Mouse (Mus musculus) liver, embryonic 14.5 days (tissue): Measurements from ENCODE around the gene Olfr1339. TPM values are rescaled to one million over a fixed set of nuclear protein-coding genes. Genes with fewer than 3 reads are reported as not detected.

ENCODE experiments used
- ATAC-seq: fragments of 200-750 bp; cut with Nextera tagmentation; 2 replicates; pipeline ENCODE4 v1.8.0; 2017; ENCODE audit warnings: moderate number of reproducible peaks, mild to moderate bottlenecking, moderate library complexity; ENCODE audit not compliant: insufficient read depth
- DNase-seq, 3 experiments: peaks; one replicate each; pipeline ENCODE4 v3.0.0-alpha.2; 2012 to 2013; ENCODE audit warnings: low read depth in 3 of 3, low spot score in 3 of 3
- H3K27ac ChIP-seq: fragments of 300-500 bp; sonication (generic); 2 replicates; pipeline ENCODE4 v1.5.1; 2014; ENCODE audit warnings: moderate library complexity, mild to moderate bottlenecking, control low read depth, inconsistent platforms
- H3K27me3 ChIP-seq: fragments of 300-500 bp; sonication (generic); 2 replicates; pipeline ENCODE4 v1.6.1; 2014; ENCODE audit warnings: mild to moderate bottlenecking, low read length, moderate library complexity; ENCODE audit not compliant: control insufficient read depth, insufficient read depth
- H3K36me3 ChIP-seq: fragments of 300-500 bp; sonication (generic); replicated peaks from 2 replicates; pipeline ENCODE4 v1.6.1; 2014; ENCODE audit warnings: low read depth; ENCODE audit not compliant: control insufficient read depth, insufficient read depth
- H3K4me1 ChIP-seq, 2 experiments: fragments of 200-500 bp in 1 of 2; fragments of 300-500 bp in 1 of 2; sonication (generic) in 1 of 2; replicated peaks; 2 replicates each; pipeline ENCODE4 v1.6.1; 2012 to 2014; ENCODE audit warnings: antibody characterized with exemption in 1 of 2, inconsistent platforms in 1 of 2, low read length in 1 of 2; ENCODE audit not compliant: control insufficient read depth in 2 of 2, insufficient read depth in 2 of 2
- H3K4me2 ChIP-seq: fragments of 300-500 bp; sonication (generic); 2 replicates; pipeline ENCODE4 v1.6.1; 2014; ENCODE audit warnings: low read depth, mild to moderate bottlenecking, control low read depth, moderate library complexity
- H3K4me3 ChIP-seq, 2 experiments: fragments of 200-500 bp in 1 of 2; fragments of 300-500 bp in 1 of 2; sonication (generic) in 1 of 2; 2 replicates each; pipeline ENCODE4 v1.5.1; 2012 to 2014; ENCODE audit warnings: low read depth in 2 of 2, low read length in 2 of 2, mild to moderate bottlenecking in 2 of 2, control low read depth in 1 of 2, inconsistent platforms in 1 of 2, moderate library complexity in 1 of 2; ENCODE audit not compliant: insufficient read depth in 1 of 2
- H3K9ac ChIP-seq: fragments of 300-500 bp; sonication (generic); replicated peaks from 2 replicates; pipeline ENCODE4 v1.6.1; 2014; ENCODE audit warnings: mild to moderate bottlenecking, control low read depth, moderate library complexity
- H3K9me3 ChIP-seq: fragments of 300-500 bp; sonication (generic); 2 replicates; pipeline ENCODE4 v1.6.1; 2016; ENCODE audit warnings: low read length, mixed read lengths; ENCODE audit not compliant: control insufficient read depth
- CTCF ChIP-seq: IDR thresholded peaks from 2 replicates; pipeline ENCODE4 v1.5.1; 2016; ENCODE audit warnings: antibody characterized with exemption, low read depth, control low read depth
- EP300 ChIP-seq: IDR thresholded peaks from 2 replicates; pipeline ENCODE4 v1.6.1; 2016; ENCODE audit warnings: antibody characterized with exemption, low read depth
- WGBS: fragments of 180-500 bp; shearing (Covaris S2); extraction: QIAGEN DNeasy Blood & Tissue Kit; methylation state at CpG from one replicate; pipeline ENCODE4 v1.1.7; 2014; ENCODE audit not compliant: insufficient replicate concordance; 5-methylcytosine and 5-hydroxymethylcytosine counted together
- polyA plus RNA-seq, 2 experiments: library from polyadenylated mRNA; depleted of rRNA in 1 of 2; stranded (reverse) in 1 of 2; unstranded in 1 of 2; fragments of >200 nt; fragmentation: Nextera tagmentation in 1 of 2; extraction: Ambion mirVana in 1 of 2; gene quantifications; 2 replicates each; pipeline versions ENCODE4 v1.2.1 to v1.2.3; 2012 to 2014

The Olfr1339 gene
- polyA plus RNA-seq (2012; rRNA removed) = not detected in 2 replicates
- not detected in 2 replicates for polyA plus RNA-seq (2014; fragmentation: Nextera tagmentation; extraction: Ambion mirVana)

DNA sequence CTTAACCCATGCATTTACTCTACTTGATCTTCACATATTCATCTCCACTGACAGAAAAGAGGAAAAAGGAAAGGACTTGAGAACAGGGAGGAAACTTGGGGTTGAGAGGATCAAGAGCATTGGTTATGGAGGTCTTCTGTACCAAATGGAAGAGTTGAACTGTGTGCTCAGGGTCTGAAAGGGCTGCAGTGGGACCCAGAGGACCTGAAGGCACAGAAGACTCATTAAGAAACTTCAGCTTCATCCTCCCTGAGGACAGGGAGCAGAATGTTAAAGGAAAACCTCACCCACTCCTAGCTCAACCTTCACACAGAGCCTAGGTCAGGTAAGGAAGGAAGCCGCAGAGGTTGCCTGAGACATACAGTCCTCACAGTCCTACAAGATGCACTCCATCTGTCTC is at the start of gene Olfr1339:
Olfr1339 (plus strand) TSS at position 301 of the 400 bp plus-strand sequence.
- no peaks in the 10 kb centered on the region for H3K4me1 ChIP-seq
- no peak within 1 kb of the TSS for H3K4me3 ChIP-seq
- no peaks in the 10 kb centered on the region for H3K9me3 ChIP-seq
- 82% methylated on average over 1 of the region's 1 CpGs for WGBS
- TF ChIP-seq EP300 = no peak
- TF ChIP-seq CTCF = no peak
- DNase-seq (no peak), ATAC-seq (no peak)
- no peaks in the 10 kb centered on the region for H3K36me3 ChIP-seq
- no peak within 1 kb of the TSS for H3K9ac ChIP-seq
- no peaks in the 10 kb centered on the region for H3K27me3 ChIP-seq
- no peak within 1 kb of the TSS for H3K27ac ChIP-seq
- H3K4me2 ChIP-seq = no peak within 1 kb of the TSS

DNA sequence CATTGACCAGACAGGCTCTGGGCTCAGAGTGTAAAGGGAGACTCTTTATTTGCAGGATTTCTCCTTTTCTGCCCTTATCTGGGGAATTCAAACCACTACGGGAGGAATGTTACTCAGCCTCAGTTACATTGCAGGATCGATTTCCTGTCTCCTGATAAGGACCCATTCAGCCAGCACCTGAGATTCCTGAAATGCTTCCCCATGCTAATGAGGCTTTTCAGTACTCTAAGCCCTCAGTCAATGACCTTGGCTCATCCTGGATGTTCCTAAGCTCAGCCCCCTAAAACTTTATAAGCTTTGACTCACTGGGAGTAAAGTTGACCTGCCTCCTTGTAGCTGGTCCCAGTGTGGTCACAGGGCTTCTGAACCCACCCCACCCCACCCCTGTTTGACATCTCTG is 44.9 kb upstream of the Olfr1339 start:
- 12% methylated on average over 2 of the region's 2 CpGs for WGBS
- TF ChIP-seq EP300 (no peak), CTCF (no peak)
- Histone ChIP-seq H3K4me1 (no peaks in the 10 kb centered on the region), H3K4me3 (no peak overlapping the region), H3K36me3 (no peaks in the 10 kb centered on the region), H3K27me3 (no peaks in the 10 kb centered on the region), H3K9ac (no peak overlapping the region), H3K27ac (no peak overlapping the region), H3K9me3 (no peaks in the 10 kb centered on the region), H3K4me2 (no peak overlapping the region)
- DNase-seq (no peak), ATAC-seq (no peak)

DNA sequence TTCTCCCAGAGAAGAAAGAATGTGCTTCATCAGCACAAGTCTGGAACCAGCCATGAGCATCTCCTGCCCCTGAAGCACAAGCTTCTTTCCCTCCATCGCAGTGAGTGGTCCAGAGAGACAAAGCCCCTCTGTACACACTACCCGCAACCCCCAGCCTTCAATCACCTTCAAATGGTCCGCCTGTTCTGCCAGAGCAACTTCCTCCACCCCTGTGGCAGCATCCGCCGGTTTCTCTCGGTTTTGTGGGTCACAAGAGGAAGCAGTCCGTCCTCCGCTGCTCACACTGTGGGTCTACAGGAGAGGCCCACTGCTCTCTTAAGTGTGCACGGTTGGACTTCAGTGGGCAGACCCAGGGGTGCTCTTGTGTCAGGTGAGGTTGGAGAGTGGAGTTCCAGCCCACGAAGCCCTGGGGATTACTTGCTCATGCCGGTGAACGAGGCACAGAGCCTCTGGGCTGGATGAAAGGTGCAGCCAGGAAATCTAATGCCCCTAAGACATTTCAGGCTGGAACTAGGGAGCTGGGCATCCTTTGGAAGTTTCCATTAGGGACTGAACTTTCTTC is 39.5 kb upstream of the Olfr1339 start, which contains the start of gene Olfr1342:
Olfr1342 (minus strand) TSS at position 345 of the 562 bp plus-strand sequence.
- no peaks in the 10 kb centered on the region for H3K36me3 ChIP-seq
- H3K9me3 ChIP-seq = no peaks in the 10 kb centered on the region
- H3K4me3 ChIP-seq = no peak within 1 kb of the TSS
- ATAC-seq (no peak), DNase-seq (no peak)
- 17% methylated on average over 12 of the region's 12 CpGs for WGBS
- no peak within 1 kb of the TSS for H3K9ac ChIP-seq
- no peak for TF ChIP-seq CTCF
- TF ChIP-seq EP300 = no peak
- H3K27me3 ChIP-seq = no peaks in the 10 kb centered on the region
- H3K4me2 ChIP-seq = no peak within 1 kb of the TSS
- H3K4me1 ChIP-seq = no peaks in the 10 kb centered on the region
- H3K27ac ChIP-seq = no peak within 1 kb of the TSS

DNA sequence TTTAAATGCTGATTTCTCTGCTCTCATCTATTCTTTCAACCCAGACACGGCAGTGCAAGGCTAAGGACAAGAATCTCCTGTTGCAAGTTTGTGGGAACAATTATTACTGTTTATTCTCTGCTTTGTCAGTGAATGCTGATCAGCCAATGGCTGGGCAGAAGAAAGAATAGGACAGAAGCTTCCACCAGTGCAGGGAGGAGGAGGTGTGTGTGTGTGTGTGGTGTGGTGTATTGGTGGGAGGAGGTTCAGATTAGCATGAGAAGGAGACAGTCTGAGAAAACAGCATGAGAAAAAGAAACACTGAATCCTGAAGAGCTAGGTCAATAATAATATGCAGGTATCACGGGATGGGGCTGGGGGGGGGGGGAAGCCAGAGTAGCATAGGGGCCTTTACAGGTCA is 38.2 kb upstream of the Olfr1339 start:
- H3K4me3 ChIP-seq = no peak overlapping the region
- no peaks in the 10 kb centered on the region for H3K9me3 ChIP-seq
- TF ChIP-seq CTCF (no peak), EP300 (no peak)
- DNase-seq (no peak), ATAC-seq (no peak)
- no peaks in the 10 kb centered on the region for H3K27me3 ChIP-seq
- H3K9ac ChIP-seq = no peak overlapping the region
- H3K4me1 ChIP-seq = no peaks in the 10 kb centered on the region
- no peak overlapping the region for H3K4me2 ChIP-seq
- 35% methylated on average over 2 of the region's 2 CpGs for WGBS
- no peak overlapping the region for H3K27ac ChIP-seq
- H3K36me3 ChIP-seq = no peaks in the 10 kb centered on the region

- H3K27me3 ChIP-seq = no peaks in the 10 kb centered on the region
These were observed 28.8 kb upstream of the Olfr1339 start, which contains the start of gene Olfr1341 for GRCm38 (mm10) chr4:118703223-118703622. TSS of gene Olfr1341 (plus strand) at chr4:118703523.

More at GRCm38 (mm10) chr4:118703223-118703622, 28.8 kb upstream of the Olfr1339 start, which contains the start of gene Olfr1341:
- H3K4me3 ChIP-seq = no peak within 1 kb of the TSS
- TF ChIP-seq CTCF = no peak
- TF ChIP-seq EP300 = no peak
- H3K4me1 ChIP-seq = no peaks in the 10 kb centered on the region
- no peaks in the 10 kb centered on the region for H3K36me3 ChIP-seq
- DNase-seq = no peak
- H3K27ac ChIP-seq = no peak within 1 kb of the TSS
- no peak within 1 kb of the TSS for H3K4me2 ChIP-seq
- H3K9ac ChIP-seq = no peak within 1 kb of the TSS
- no peaks in the 10 kb centered on the region for H3K9me3 ChIP-seq
- 51% methylated on average over 3 of the region's 3 CpGs for WGBS
- no peak for ATAC-seq
